Mouse (Mus musculus) small intestine, adult 2 months (tissue): ENCODE measurements around the gene Lima1.

ENCODE experiments used
- CTCF ChIP-seq: fragments of 200-500 bp; IDR thresholded peaks from 2 replicates; pipeline ENCODE4 v1.5.1; 2012; ENCODE audit warnings: low read depth, mild to moderate bottlenecking, control low read depth, inconsistent platforms, low read length, moderate library complexity, mixed read lengths; ENCODE audit not compliant: insufficient replicate concordance, insufficient read length; ENCODE audit errors: extremely low read depth
- POLR2A ChIP-seq: fragments of 200-500 bp; IDR thresholded peaks from 2 replicates; pipeline ENCODE4 v1.6.1; 2012; ENCODE audit warnings: low read depth, mild to moderate bottlenecking, control low read depth, inconsistent platforms, low read length, moderate library complexity

DNA sequence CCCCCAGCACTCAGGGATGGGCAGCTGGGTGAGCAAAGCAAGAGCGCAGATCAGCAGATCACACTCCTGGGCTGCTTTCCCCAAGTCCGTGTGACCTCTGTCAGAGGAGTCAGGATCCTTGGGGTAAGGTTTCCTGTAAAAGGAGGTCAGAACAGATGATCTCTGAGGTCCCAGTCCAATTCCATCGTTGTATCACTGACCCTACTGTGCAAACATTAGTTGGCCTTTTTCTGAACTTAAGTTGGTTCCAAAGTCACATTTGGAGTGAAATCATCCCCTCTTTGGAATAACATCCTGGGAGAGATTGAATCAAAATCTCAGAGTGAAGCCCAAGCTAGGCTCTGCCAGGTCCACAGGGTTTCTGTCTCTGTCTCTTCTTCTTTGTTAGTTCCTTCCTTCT lies 31.4 kb downstream of the Lima1 start:
- TF ChIP-seq POLR2A (no peak), CTCF (no peak)
